Mouse (Mus musculus) bone marrow macrophage, adult 2 months (primary cell): ENCODE measurements around the gene Eid3.

Experiments
- CTCF ChIP-seq: IDR thresholded peaks from 2 replicates; pipeline ENCODE4 v1.5.1; 2012; ENCODE audit warnings: low read depth, mild to moderate bottlenecking, low read length, moderate library complexity
- POLR2A ChIP-seq: IDR thresholded peaks from 2 replicates; pipeline ENCODE4 v1.6.1; 2012; ENCODE audit warnings: mild to moderate bottlenecking, low read depth, low read length, borderline replicate concordance

DNA sequence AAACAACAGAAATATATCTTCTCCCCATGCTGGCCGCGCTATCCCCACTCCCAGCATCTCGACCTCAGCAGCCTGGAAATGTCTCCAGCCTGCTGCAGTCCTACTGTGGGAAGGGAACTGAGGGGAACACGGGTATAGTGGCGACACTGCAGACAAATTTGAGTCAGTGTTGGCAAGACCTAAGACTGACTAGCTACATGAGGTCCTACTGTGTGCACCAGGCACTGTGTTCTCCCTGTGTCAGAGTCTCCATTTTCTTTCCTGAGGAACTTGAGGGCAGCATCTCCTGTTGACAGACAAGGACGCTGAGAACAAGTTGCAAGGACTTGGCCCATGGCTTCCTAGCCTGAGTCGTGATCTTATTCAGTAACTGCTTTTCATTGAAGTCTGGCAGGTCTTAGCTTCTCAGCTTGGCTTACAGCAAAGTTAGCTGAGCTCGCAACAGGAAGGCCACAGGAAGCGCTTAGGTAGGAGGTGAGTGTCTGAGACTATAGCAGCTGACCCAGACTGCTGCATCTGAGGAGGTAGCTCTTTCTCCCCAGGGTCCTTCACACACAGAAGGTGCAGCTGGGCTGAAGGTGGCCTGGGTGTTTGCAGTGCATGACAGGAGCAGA is 26.1 kb downstream of the Eid3 start:
- TF ChIP-seq POLR2A (no peak), CTCF (no peak)
